In genomic region chrX:19286431-19286830, GRCm38 (mm10) we compare ENCODE assay signal across 16 mouse cellular contexts.
"Had no signal": no experiment of that assay in that cellular context is flagged by ENCODE, and none has a peak within 500 bp of the region (broad histone marks: within the 10 kb centered on the region; RNA-seq: fewer than 3 reads in every experiment).

No protein-coding gene starts in this region.

- H3K36me3 ChIP-seq: intestine, embryonic 15.5 days; limb, embryonic 10.5 days; limb, embryonic 13.5 days; midbrain, embryonic 13.5 days; neural tube, embryonic 13.5 days had no signal

- ATAC-seq: hindbrain, embryonic 16.5 days; intestine, embryonic 15.5 days; liver, postnatal 0 days; lung, postnatal 0 days; midbrain, embryonic 13.5 days; midbrain, embryonic 16.5 days had no signal

- H3K9ac ChIP-seq: intestine, embryonic 15.5 days; limb, embryonic 13.5 days; liver, embryonic 14.5 days; liver, postnatal 0 days; lung, embryonic 14.5 days; midbrain, embryonic 13.5 days; neural tube, embryonic 13.5 days had no signal

- H3K4me3 ChIP-seq: intestine, embryonic 15.5 days; limb, embryonic 10.5 days; limb, embryonic 13.5 days; midbrain, embryonic 13.5 days; myocyte; neural tube, embryonic 13.5 days had no signal

- DNase-seq: liver; liver, postnatal 0 days; thymus, adult 18-20 months; thymus, postnatal 36 days had no signal

- H3K4me2 ChIP-seq: intestine, embryonic 15.5 days; limb, embryonic 13.5 days; lung, embryonic 14.5 days; midbrain, embryonic 13.5 days; neural tube, embryonic 13.5 days had no signal

- H3K27ac ChIP-seq: intestine, embryonic 15.5 days; limb, embryonic 10.5 days; limb, embryonic 13.5 days; liver, embryonic 14.5 days; macrophage; midbrain, embryonic 13.5 days; neural tube, embryonic 13.5 days had no signal

- H3K4me1 ChIP-seq: intestine, embryonic 15.5 days; limb, embryonic 10.5 days; limb, embryonic 13.5 days; midbrain, embryonic 13.5 days; neural tube, embryonic 13.5 days had no signal

- H3K27me3 ChIP-seq: intestine, embryonic 15.5 days; limb, embryonic 13.5 days; midbrain, embryonic 13.5 days; neural tube, embryonic 13.5 days had no signal

- H3K9me3 ChIP-seq: intestine, embryonic 15.5 days; limb, embryonic 10.5 days; limb, embryonic 13.5 days; neural tube, embryonic 13.5 days had no signal
